Mouse (Mus musculus) heart, postnatal 4 days (tissue): ENCODE results near the gene Rnf224. TPM values are rescaled to one million over a fixed set of nuclear protein-coding genes. Genes with fewer than 3 reads are reported as not detected.
"Not testable (repeated sequence)": the region's sequence is repeated elsewhere in the genome, so short reads cannot be mapped to it uniquely, and the experiment has no call there.

Source experiments
- DNase-seq: peaks from one replicate; pipeline ENCODE4 v3.0.0; 2021
- total RNA-seq, 2 experiments: library from RNA; stranded (reverse); gene quantifications; 2 replicates each; pipeline ENCODE4 v1.2.3; 2021

Rnf224 gene
- total RNA-seq, result not detected

DNA sequence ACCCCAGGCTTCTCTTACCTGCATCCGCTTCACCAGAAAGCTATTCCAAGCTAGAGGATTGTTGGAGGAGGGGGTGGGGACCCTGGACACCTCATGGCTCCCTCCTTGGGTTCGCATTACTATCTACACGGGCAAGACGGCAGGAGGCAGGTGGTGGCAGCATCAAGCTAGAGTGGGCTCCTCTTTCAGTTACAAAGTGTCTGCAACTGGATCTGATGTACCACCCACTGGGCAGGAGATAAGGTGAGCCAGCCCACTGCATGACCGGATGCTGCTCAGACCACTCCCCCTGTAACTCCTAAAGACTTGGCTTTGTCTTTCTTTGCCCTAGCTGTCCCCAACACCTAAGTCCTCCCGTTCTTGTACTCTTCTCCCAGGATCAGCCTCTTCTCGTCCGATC, at the start of gene Rnf224:
Rnf224 (minus strand) TSS at position 174 of the 400 bp plus-strand sequence.
- DNase-seq, result no peak

DNA sequence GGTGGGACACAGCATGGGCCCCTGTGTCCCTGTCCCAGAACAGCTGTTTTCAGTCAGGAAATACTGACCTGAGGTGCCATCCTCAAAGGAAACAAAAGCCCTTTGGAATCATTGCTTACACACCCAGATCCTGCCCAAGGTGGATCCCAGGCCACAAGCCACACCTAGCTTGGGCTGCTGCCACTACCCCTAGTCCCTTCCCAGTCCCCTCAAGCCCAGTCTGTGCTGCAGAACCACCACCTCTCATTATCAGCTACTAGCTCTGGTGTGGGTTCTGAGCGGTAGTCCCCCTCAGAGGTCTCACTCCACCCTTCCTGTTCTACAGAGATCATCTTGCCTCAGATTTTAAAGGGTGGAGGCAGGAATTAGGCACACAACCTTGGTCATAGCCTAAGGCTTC, 49.7 kb upstream of the Rnf224 start:
- no peak for DNase-seq

DNA sequence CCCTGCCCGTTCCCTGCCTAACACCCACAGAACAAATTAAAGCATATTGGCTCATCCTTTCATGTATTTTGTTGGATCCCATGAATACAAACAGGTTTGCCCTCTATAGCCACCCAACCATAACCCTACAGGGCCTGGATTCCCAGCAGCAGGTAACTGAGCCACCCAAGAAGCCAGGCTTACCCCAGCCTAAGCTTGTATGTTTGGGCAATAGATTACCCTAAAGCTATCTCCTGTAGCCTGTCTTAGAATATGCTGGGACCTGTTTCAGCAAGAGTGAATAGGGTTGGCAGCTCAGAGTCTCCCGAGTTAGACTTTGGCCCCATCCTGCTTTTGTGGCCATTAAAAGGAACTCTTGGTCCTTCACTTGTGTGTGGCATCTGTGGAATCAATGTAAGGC, 49.0 kb upstream of the Rnf224 start:
- no peak for DNase-seq

DNA sequence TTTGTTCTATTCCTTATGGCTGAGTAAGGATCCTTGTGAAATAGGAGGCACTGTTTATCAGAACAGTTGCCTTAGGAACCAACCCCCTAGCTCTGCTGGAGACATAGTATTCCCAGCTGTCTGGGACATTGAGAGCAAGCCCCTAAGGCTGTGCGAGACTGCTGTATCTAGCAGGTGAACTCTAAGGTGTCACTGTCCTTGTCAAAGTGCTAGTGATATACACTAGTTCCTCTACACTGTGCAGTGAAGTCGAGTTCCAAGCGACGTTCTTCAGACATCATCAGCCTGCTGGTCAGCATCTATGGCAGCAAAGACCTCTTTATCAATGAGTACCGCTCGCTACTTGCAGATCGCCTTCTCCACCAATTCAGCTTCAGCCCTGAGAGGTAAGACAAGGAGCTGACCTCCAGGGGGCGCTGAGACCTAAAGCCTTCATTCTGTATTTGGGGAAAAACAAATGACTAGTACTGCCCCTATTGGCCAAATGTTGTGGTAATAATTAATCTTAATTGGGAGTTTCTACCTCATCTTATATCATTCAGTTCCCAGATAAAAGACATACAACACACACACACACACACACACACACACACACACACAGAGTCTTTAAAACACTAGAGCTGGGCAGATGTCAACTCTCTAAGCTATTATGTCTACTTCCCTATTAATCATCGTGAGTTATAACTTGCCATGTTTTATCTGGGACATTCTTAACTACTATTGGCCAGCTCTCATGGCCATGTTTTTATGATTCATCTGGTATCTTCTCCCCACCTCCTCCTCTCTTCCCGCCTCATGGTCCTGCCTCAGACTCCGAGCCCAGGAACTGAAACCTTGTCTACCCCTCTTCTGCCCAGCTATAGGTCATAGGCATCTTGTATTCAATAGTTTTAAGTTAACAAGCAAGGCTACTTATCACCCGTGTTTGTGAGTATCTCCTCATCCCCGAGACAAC, 42.6 kb upstream of the Rnf224 start:
- peak; percentile 91 for DNase-seq

DNA sequence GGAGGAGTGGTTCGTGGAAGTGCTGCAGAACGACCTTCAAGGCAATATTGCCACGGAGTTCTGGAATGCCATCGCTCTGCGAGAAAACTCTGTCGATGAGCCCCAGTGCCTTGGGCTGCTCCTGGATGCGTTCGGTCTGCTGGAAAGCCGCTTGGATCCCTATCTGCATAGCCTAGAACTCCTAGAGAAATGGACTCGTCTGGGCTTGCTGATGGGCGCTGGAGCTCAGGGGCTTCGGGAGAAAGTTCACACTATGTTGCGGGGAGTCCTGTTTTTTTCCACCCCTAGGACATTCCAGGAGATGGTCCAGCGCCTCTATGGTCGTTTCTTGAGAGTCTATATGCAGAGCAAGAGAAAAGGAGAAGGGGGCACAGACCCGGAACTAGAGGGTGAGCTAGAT, 36.4 kb upstream of the Rnf224 start:
- DNase-seq, result no peak

DNA sequence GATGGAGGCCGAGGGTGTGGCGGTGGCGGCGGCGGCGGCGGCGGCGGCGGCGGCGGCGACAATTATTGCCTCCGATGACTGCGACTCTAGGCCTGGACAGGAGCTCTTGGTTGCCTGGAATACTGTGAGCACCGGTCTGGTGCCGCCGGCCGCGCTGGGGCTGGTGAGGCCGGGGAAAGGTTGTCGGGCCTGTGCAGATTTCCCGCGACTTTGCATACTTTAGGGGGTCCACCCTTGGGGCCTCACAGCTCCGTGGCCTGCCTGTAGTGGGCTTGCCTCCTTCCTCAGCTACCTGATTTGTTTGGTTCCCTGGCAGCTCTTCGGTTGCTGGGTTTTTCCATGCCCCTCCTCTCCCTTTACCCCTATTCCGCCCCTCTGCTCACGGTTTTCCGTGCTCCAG, 35.9 kb upstream of the Rnf224 start:
- no peak for DNase-seq

DNA sequence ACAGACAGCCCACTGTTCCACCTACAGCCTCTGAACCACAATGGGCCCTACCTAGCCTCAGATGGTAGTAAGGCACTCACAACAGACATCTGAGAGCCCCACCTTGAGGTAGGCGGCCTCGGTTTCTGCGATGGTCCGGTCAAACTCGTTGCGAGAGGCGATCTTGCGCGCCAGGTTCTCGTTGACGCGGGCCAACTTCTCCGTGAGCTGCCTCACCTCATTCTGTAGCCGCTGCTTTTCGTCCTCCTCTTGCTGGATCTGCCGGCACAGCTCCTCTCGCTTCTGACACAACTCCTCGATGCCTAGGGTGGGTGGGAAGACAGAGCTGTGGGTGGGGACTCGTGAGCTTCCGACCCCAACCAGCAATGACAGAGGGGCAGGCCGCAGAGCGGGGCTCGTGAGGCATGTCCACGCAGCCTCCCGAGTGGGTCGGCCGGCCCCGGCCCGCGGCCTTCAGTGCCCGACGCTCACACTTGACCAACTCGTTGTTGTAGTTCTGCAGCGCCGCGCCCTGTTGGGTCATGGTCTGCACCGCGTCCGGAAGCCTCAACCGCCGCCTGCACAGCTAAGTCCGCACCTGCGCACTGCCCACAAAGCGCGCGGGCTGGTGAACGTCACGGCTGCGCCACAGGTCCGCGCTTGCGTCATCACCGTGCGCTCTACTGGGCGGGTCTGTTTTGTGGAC, 35.4 kb upstream of the Rnf224 start, which contains the start of the genes Ssna1 and Anapc2:
Ssna1 (minus strand) TSS at position 612 of the 685 bp plus-strand sequence.
Anapc2 (plus strand) TSS at position 652 of the 685 bp plus-strand sequence.
- peak; percentile 98 for DNase-seq

DNA sequence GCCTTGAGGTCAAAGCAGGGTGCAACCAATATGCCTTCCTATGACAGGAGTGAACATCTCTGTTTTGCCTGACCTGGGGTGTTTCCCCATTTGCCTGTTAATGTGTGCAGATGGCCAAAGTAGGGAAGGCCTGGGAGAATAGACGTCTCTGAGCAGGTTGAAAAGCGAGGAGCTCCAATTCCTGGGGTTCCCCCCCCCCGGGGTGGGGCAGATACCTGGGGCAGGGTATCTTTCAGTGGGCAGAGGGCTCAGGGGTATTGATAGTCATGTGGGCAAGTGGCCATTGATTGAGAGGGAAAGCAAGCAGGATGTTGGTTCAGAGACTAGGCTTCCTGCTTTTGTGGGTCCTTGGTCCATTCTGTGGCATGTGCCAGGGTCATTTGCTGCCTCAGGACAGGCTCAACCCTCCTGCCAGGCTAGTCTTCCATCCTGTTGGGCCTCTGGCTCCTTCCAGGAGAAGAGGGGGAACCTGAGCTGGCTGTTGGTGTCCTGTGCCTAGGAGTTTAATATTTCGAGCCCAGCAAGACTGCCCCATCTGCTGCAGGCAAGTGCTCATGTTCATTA, 31.2 kb upstream of the Rnf224 start:
- DNase-seq, result no peak

DNA sequence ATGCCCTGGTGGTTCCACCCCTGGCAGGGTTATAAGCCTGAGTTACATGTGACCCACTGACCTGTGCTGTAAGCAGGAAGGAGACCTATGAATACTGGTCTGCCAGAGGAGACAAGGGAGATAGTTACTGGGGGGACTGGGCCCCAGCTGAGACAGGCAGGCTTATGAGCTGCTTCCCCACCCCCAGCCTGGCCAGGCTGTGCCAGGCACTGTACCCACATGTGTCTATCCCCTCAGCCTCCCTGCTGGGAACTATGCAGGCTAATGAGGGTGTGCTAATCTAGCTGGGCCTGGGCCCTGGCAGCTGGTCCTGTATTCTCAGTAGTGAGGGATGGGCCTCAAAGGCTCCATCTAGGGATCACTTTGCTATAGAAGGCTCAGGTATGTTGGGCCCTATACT, 30.7 kb upstream of the Rnf224 start:
- DNase-seq, result no peak

DNA sequence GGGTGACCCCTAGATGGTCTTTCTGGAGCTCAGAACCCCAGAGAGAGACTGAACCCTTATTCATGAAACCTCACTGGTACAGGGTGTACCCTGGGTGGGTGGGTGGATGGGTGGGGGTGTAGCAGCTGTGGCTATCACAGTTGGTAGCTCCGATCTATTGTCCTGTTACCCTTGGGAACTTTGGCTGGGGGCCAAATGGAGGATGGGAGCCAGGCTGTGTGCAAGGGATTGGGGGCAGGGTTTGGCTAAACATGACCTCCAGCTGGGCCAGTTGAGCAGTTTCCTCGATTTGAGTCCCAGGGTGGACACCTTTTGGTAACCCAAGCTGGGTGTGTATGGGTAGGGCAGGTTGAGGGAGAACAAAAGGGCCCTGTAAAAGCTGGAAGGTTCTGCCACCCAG, 30.1 kb upstream of the Rnf224 start:
- DNase-seq, result peak; percentile 51

DNA sequence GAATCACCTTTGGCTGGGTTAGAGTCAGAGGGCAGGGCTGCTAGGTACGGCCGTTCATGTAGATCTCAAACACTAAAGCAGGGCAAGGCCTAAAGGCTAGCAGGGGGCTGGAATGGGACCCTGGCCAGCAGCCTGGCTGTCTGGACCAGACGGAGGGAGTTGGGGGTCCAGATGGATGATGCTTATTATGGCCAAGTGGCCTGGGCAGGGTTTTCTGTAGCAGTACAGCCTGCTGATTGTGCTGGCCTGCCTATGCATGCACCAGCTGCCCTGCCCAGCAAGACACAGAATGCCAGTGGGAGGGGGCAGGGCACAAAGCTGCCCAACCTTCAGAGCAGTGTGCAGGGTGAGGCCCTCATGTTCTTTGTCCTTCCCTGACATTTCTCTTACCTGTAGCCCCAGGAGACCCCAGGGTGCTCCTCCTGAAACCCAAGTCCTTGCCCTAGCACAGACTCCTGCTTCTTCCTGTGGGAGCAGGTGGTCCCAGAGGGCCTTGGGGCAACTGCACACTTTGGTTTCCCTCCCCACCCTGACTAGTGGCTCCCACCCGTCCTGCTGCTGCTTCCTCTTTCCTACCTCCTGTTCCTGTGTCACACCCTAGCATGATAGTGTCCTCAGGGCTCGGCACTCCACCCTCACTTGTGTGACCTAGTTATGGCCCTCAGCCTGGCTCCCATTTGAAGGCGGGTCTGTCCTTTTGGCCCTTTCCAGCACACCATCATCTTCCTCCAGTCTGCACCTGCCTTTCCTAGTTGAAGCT, 29.5 kb upstream of the Rnf224 start:
- DNase-seq, result no peak

DNA sequence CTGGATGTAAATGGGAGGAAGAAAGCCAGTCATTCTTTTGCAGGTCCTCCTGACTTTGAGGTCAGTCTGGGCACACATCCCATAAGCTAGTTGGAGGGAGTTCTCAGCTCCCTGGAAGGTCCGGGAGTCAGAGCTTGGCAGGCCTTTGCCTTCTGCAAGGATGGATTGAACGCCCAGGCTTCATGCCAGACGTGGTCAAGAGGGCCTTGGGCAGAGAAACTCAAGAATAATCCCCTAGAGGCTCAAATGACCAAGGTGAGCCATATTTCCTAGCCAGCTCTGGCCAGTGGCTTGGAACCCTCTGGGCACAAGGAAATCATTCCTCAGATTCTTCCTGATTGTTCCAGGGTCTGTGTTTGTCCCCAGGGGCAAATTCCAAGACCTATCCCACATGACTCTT, 28.3 kb upstream of the Rnf224 start:
- no peak for DNase-seq

DNA sequence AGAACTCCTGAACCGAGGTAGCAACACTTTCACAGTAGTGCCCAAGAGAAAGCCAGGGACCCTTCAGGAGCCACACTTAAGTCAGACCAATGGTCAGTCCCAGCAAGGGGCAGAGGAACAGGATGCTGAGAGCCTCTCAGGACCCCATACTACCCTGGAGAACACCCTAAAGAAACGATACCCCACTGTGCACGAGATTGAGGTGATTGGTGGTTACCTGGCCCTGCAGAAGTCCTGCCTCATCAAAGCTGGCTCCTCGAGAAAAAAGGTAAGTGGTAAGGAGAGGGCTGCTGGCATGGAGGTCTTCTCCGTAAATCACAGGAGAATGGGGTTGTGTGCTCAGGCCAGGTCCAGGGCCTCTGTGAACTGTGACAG, 27.7 kb upstream of the Rnf224 start:
- DNase-seq, result no peak

DNA sequence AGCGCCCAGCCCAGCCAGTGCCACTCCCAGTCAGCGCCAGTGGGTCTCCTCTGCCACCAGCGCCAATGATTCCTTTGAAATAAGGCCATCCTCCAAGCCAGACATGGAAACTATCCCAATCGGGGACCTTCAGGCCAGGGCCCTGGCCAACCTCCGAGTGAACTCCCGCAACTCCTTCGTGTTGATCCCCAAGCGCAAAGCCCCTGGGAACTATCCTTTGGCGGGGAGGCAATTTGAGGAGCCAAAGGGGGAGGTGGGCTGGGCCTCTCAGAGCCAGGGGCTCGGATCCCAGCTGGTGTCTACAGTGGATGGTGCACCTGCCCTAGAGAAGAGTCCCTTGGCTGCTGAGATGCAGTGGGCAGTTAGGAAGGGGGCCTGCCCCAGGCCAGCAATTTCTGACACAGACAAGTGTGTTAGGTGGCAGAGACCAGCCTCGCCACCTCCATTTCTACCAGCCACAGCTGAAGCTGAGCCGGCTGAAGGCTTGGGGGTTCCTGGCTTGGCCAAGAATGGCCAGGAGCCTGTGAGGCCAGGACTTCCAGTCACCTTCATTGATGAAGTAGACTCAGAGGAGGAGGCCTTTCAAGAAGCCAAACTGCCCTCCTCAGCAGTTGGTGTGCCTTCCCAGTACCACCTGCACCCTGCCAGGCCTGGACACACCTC, 27.2 kb upstream of the Rnf224 start:
- no peak for DNase-seq

DNA sequence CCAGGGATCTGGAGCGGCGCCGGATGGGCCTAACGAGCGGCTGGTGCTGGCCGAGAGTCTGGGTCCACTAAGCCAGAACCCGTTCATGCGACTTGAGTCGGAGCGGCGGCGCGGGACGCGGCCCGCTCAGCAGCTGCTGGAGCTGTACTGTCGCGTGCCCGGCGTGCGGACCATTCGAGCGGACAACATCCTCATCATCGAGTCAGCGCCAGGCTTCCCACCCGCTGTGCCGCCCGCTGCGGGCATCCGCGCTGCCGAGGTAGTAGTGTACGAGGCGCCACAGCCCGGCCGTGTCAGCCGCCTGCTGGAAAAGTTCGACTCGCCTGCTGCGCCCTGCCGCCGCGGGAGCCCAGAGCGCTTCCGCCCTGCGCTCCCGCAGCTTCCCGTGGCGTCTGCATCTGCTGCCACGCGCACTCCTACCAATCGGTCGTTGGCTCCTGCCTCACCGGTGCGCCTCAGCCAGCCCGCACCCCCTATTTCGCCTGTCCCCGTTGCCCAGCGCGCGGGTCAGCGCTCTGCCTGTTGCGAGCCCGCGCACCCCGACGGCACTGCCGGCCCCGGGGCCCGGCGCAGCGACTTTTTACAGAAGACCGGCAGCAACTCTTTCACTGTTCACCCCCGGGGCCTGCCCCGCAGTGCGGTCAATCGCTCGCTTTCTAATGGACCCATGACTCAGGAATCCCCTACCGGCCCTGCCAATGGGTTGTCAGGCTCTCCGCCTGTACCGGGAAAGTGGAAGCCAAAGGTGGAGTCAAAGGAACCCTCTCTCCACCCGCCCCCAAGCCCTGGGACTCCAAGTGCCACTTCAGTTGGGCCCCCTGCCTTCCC, 26.4 kb upstream of the Rnf224 start:
- peak; percentile 36 for DNase-seq

DNA sequence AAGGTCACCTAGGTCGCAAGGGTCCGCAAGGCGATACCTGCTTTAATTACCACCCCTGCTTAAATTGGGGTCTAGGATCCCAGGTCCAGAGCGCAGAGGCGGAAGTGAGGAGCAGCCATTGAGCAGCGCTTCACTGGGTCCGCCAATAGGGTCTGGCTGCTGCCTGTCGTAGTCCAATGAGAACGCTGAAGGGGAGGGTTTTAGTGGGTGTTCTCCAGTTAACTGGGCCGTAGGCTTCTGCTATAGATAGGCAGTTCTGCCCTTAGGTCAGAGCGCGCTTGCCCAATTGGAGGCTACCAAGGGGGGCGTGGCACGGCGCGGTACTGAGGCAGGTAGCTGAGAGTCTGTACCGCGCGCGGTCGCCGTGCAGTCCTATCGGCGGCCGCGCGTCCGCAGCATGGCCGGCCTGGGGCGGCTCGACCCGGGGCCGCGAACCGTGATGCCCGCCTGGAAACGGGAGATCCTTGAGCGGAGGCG, 25.7 kb upstream of the Rnf224 start, which contains the start of gene Tprn:
Tprn (plus strand) TSS at position 328 of the 477 bp plus-strand sequence.
- DNase-seq, result peak; percentile 93

DNA sequence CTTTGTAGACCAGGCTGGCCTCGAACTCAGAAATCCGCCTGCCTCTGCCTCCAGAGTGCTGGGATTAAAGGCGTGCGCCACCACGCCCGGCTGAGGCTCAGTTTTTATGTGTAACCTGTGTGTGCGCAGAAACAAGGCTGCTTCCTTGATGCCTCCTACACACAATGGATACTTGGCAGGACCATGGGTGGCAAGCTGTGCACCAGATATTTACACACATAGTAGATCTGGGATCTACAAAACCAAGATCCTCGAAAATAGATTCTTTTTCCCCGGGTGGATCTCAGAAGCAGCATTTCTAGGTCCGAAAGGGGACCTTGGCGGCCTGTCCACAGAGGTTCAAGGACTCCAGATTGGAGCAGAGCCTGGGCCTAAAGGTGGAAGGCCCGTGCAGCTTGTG, 25.3 kb upstream of the Rnf224 start:
- no peak for DNase-seq

DNA sequence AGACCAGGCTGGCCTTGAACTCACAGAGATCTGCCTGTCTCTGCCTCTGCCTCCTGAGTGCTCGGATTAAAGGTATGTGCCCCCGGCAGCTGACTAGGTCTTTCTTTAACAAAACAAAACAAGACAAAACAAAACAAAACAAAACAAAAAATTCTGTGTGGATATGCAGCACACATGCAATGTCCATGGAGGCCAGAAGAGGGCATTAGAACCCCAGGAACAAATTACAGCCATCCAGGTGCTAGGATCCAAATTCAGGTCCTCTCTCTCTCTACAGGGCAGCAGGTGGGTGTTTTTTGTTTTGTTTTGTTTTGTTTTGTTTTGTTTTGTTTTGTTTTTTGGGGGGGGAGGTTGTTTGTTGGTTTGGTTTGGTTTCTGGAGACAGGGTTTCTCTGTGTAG, 22.3 kb upstream of the Rnf224 start:
- DNase-seq, result no peak

DNA sequence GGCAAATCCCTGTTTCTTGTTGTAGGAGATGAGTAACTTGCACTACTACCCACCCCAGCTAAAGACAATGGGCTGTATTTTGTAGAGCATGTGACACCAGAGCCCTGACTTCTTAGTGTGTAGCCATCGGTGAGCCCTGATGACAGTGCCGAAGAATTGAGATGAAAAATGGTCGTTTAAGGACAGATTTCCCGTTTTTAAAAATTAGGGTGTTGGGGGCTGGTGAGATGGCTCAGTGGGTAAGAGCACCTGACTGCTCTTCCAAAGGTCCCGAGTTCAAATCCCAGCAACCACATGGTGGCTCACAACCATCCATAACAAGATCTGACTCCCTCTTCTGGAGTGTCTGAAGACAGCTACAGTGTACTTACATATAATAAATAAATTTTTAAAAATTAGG, 20.7 kb upstream of the Rnf224 start:
- DNase-seq, result not testable (repeated sequence)

DNA sequence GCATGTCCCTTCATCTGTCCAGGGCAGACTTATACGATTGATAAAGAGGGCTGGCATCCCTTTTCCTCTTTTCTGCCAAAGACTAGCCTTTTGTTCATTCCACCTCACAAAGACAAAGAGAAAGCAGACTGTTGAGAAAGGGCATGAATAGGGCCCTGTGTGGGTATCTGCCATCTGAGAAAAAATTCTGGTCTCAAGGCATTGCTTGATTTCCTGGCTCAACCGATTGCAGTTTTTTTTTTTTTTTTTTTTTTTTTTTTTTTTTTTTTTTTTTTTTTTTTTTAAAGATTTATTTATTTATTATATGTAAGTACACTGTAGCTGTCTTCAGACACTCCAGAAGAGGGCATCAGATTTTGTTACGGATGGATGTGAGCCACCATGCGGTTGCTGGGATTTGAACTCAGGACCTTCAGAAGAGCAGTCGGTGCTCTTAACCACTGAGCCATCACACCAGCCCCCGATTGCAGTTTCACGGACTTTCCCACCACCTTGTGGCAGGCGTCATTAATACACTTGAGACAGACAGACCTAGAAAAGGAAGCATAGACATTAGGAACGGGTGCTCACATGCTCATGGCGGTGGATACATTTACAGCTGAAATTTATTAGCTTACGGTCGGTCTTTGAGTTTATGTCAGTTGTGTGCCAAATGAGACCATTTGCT, 20.0 kb upstream of the Rnf224 start:
- DNase-seq, result peak; percentile 67
